Mouse (Mus musculus) cortical plate, adult 2 months (tissue): ENCODE measurements around the gene Ankfy1.

Source experiments
- CTCF ChIP-seq: fragments of 200-500 bp; IDR thresholded peaks from 2 replicates; pipeline ENCODE4 v1.5.1; 2011; ENCODE audit warnings: mild to moderate bottlenecking, control low read depth, low read length; ENCODE audit not compliant: insufficient read depth; ENCODE audit errors: extremely low read depth
- POLR2A ChIP-seq: fragments of 200-500 bp; IDR thresholded peaks from 2 replicates; pipeline ENCODE4 v1.6.1; 2011; ENCODE audit warnings: mild to moderate bottlenecking, low read length, control low read depth; ENCODE audit not compliant: insufficient read depth; ENCODE audit errors: extremely low read depth

DNA sequence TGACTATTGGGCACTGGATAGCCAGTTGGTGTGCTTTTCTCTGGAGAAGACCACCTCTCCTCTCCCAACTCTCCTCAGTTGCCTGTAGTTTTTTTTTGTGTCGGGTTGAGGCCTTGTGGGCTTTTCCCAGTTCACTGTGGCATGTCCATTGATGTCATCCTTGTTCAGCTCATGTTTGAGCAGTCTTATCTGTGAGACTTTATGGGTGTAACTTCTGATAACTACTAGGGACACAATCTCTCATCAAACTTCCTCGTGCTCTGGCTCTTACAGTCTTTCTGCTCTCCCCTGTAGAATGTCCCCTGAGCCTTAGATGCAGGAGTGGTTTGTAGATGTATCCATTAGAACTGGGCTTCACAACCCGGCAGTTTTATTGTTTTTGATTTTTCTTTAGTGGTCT is 5.2 kb downstream of the Ankfy1 start:
- no peak for TF ChIP-seq CTCF
- TF ChIP-seq POLR2A: no peak
